Mouse (Mus musculus): ENCODE results near the gene Rasgef1c.

Rasgef1c gene

DNA sequence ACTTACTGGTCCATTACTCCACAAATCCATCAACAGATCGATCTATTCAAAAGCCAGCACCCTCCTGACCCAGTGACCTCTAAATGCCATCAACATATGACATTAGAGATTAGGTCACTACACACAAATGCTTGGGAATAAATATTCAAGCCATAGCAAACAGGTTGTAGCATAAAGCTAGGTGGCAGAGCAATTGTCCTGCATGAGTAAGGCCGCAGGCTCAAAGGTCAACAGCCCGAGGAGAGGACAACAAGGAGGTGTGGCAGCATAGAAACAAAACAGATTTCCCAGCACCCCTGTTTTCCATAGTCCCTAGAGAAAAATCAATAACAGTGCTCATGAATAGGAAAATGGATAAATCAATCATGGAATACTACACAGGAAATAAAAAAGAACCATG, 120.5 kb downstream of the Rasgef1c start:
- no peak for DNase-seq (ENCODE audit: low read depth in 1 of 2, low spot score in 2 of 2)

- no peak for DNase-seq (ENCODE audit: low read depth in 1 of 2, low spot score in 2 of 2)
These were observed 122.8 kb downstream of the Rasgef1c start for GRCm38 (mm10) chr11:50024445-50024832.

GRCm38 (mm10) chr11:50024833-50025720, 123.4 kb downstream of the Rasgef1c start, which contains the start of gene Rnf130:
TSS of gene Rnf130 (plus strand) at chr11:50025346.
- peak; percentile 74 to 91 for DNase-seq (ENCODE audit: low read depth in 1 of 2, low spot score in 2 of 2)

GRCm38 (mm10) chr11:50025721-50026520, 124.3 kb downstream of the Rasgef1c start:
- no peak for DNase-seq (ENCODE audit: low read depth in 1 of 2, low spot score in 2 of 2)

- peak; percentile 24 to 58 for DNase-seq (ENCODE audit: low read depth in 1 of 2, low spot score in 2 of 2)
These were observed 125.0 kb downstream of the Rasgef1c start for GRCm38 (mm10) chr11:50026521-50027090.

DNA sequence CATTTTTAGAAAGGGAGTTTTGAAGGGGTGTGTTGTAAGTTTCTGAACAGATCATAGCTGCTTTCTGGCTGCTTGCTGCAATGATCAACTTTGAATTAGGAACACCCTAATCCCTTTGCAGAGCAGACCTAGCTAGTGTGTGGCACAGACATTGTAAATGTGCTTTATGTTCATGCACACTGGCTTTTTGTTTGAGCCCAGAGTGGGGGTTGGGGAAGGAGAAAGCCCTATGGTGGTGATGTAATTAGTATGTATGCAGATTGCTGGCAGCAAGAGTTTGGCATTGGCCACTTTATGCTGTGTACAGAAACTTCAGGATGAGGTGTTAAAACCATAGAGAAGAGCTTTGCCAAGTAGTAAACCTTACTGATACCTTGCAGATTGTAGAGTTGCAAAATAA, 126.8 kb downstream of the Rasgef1c start:
- no peak for DNase-seq (ENCODE audit: low read depth in 1 of 2, low spot score in 2 of 2)
